Mouse (Mus musculus) lung, postnatal 0 days (tissue): Measurements from ENCODE around the gene Ndst2.

Experiments
- CTCF ChIP-seq: IDR thresholded peaks from 2 replicates; pipeline ENCODE4 v1.5.1; 2016; ENCODE audit warnings: antibody characterized with exemption, mild to moderate bottlenecking
- EP300 ChIP-seq: IDR thresholded peaks from 2 replicates; pipeline ENCODE4 v1.6.1; 2016; ENCODE audit warnings: antibody characterized with exemption, mild to moderate bottlenecking, control low read depth

GRCm38 (mm10) chr14:20757370-20757907 lies 23.1 kb upstream of the Ndst2 start:
- no peak for TF ChIP-seq CTCF
- TF ChIP-seq EP300: no peak
